Mouse (Mus musculus): Measurements from ENCODE around the gene Cyp2c23.

Gene Cyp2c23

DNA sequence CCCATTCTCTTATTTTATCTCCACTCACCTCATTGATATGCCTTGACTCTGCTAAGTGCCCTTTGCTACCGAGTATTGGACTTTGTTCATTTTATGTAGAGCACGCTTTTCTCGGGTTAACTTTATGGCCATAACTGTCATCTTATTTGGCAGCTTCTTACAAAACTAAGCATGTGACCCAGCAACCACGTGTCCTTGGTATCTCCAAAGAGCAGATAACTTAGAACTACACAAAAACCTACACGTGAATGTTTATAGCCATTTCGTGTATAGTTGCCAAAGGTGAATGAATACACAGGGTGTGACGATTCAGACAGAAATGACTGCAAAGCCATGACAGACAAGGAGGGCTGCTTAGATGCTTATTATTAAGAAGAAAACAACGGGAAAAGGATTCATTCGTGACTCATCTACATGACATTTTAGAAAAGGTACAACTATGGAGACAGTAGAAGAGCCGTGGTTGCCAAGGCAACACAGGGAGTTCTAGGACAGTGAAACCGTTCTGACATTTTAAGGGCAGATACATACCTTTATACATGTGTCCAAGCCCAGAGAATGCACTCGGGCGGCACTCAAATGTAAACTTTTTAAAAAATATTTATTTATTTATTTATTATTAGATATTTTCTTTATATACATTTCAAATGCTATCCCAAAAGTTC is 4.0 kb downstream of the Cyp2c23 start:
- no peak for DNase-seq (ENCODE audit: low read depth)

DNA sequence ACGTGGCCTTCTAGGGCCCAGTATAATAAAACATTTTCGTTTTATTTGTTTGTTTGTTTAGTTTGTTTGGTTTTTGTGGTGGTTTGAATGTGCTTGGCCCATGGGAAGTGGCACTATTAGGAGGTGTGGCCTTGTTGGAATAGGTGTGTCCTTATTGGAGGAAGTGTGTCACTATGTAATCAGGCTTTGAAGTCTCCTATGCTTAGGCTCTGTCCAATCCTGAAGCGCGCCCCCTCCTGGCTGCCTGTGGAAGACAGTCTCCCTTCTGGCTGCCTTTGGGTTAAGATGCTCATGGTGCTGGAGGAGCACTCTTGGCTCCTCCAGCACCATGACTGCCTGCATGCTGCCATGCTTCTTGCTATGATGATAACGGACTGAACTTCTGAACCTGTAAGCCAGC is 5.9 kb downstream of the Cyp2c23 start:
- peak; percentile 11 for DNase-seq (ENCODE audit: low read depth)

DNA sequence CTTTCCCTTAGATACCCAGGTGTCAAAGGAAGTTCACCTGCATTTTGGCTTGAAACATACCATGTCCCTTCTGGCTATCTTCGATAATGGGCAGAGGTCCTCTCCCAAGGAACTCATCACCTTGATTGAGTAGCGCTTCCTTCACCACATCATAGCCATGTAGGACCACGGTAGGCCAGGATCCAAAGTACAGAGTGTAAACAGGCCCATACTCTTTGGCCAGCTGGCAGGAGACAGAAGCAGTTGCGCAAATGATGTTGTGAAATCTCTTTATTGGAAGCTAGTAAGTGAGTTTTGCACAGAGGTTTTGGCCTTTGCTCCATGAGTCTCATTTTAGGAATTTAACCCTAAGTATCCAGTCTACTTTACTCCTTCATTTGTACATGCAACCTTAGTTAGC is 7.5 kb downstream of the Cyp2c23 start:
- no peak for DNase-seq (ENCODE audit: low read depth)

DNA sequence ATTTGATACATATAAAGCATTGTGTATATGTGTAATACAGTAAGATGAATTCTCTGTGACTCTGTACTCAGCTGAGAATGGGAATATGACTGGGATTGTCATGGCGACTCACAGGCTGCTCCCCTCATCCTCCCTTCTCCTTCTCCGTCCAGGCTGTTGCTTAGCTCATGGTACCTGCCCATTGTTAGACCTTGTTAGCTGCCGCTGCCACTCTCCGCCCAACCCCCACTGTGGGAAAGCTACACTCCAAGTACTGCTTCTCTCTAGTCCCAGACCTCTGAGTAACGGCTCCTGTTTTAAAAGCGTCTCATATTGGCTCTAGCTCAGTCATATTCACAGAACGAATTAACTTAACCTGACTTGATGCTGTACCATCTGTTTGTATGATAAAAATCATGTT is 9.3 kb downstream of the Cyp2c23 start:
- no peak for DNase-seq (ENCODE audit: low read depth)

DNA sequence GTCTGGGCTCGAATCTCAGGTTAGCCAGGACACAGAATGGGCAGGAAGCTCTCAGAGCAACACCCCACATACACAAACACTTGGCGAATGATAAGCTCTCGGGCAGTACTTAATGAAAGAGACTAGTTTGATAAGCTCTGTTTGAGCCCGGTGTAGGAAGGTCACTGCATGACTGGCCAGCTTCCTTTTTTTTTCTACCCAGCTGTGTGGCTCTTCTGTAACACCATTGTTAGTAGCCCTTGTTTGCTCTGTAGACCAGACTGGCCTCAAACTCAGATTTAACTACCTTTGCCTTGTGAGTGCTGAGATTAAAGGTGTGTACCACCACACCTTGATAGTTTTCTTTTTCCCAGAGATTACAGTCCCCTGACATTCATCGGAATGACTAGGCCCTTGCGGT is 15.1 kb downstream of the Cyp2c23 start:
- no peak for DNase-seq (ENCODE audit: low read depth)

DNA sequence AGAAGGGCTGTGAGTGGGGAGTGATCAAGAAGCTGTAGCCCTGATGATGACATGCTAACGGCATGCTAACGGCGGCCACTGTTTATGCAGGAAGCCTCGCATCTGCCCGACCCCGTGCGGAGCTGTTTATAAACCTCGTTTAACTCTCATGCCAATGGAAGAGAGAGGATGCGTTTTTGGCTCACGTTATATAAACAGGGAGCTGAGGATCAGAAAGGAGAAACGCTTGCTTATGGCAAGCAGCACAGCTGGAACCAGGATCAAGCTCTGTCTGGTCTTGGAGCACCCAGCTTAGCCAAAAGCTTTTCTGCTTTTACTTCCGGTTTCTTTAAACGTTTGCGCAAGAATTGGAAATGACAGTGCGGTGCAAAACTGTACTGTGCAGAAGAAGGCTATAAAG is 20.2 kb downstream of the Cyp2c23 start:
- DNase-seq (ENCODE audit: low read depth), result peak; percentile 8

DNA sequence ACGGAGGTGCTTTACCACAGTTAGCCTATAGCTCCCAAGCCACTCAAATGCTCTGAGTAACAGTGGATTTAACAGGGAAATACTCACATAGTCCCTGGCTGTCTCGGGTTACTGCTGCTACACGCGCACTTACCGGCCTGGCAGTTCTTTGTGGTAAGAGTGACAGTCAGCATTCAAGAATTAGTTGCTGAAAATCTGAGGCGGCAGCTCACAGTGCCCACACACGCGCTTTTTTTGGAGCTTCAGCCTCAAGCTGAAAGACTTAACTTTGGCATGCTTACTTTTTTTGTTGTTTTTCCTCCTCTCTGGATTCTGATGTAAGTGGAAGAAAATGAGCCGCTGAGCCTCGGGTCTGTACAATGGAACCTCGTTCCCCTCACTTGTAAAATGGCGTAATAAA is 21.8 kb downstream of the Cyp2c23 start:
- DNase-seq (ENCODE audit: low read depth), result no peak

DNA sequence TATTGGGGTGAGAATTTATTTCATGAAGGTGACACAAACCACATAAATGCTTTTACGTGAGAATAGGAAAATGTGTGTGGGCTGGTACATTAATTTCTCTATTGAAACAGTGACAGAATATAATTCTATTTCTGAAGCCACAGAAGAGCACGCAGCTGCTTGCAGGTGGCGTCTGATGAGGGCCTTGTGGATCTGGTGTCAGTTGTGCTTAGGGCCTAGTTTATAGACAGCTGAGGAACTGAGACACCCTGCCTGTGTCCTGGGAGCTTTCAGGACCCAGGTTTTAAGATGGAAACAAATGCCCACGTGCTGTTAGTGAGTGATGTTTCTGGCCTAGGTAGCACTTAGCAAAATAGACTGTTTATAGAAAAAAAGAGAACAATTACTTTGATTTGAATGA is 24.0 kb downstream of the Cyp2c23 start:
- DNase-seq (ENCODE audit: low read depth), result no peak

DNA sequence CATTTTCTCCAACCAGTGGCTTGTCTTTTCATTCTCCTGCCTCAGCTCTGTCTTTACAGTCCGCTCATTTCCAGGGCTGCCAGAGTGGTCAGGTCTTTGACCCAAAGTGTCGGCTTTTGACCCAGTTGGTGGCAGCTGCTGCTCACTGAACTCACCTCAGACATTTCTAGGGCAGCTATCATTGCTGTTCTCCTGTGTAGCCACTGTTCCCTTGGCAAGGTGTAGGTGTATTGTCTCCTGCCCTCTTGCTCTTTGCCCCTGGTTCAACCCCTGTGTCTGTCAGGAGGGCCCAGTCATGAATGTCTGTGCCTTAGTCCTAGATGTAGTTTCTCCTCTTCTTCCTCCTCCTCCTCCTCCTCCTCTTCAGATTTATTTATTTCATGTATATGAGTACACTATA is 24.7 kb downstream of the Cyp2c23 start:
- no peak for DNase-seq (ENCODE audit: low read depth)

DNA sequence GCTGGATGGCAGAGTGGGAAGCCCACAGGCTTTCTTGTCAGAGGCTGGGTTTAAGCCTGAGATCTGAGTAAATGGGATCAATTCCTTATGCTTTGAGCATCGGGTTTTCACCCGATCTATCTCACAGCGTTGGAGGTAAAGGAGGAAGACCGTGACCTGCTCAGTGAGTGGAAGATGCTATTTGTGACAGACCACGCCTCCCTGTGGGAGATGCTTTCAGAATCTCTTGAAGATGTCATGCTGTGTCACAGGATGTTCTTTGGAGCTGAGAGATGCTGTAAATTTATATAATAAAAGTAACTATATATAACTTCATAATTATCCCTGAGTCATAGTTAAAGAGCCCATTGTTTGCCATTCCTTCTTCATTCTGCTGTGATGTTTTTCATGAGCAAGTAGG is 28.3 kb downstream of the Cyp2c23 start:
- no peak for DNase-seq (ENCODE audit: low read depth)

DNA sequence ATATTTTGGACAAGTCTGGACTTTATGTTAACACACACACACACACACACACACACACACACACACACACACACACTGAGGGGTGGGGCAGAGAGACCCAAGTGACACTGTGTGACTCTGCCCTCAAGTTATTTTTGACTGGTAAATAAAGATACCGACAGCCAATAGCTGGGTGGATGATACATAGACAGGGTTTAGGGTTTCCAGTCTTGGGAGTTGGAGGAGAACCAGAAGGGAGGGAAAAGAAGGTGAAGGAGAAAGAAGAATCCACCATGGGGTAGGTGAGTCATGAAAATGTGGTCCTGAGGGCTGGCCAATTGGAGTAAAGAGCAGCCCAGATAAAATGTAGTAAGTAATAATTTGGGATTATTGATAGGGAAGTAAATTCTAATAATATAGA is 28.9 kb downstream of the Cyp2c23 start:
- DNase-seq (ENCODE audit: low read depth), result no peak

DNA sequence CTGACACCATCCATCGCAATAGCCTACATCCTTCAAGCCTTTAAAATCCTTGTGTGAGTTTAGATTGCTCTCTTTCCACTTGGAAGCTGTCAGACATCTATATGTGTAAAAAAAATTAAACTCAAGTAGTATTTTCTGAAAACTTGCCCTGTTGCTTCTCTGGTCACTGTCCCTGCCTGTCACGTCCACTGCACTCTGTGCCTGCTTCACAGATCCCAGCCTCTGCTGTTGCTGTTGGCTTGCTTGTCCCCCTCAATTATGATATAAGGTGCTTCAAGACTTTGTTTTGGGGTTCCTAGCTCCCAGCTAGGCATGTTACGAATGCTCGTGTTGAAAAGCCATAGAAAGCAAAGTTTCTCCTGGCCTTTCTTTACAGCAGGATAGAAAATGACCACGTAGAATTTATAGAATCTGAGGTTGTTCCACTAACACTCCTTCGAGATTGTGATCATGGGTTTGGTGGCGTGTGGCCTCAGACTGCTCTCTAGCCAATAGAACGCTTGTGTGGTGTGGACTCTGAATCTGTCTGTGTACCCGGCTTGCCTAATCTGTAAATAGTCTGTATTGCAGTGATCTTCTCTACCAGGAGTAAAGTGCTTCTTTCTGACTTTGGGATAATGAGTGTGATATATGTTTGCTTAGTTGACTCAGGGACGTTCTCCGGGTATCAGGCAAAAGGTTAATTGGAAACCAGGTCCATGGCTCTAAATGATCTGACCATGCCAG is 30.0 kb downstream of the Cyp2c23 start:
- no peak for DNase-seq (ENCODE audit: low read depth)

DNA sequence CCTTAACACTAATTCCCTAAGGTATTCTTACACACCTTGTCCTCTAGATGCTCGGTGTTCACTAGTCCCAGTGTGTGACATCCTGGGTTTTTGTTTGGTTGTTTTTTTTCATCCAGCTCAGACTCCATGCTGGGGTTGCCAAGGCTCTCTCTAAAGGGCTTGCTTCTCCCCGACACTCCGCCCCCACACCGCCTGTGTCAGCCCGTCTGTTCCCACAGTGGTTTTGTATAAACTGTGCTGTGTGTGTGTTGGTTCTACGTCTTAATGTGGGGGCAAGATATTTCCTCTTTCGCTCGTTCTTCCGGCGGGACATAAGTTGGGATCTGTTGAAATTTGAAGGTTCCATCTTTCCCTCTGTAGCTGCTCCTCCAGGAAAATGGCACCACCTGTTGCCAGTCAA is 30.9 kb downstream of the Cyp2c23 start:
- DNase-seq (ENCODE audit: low read depth), result no peak

DNA sequence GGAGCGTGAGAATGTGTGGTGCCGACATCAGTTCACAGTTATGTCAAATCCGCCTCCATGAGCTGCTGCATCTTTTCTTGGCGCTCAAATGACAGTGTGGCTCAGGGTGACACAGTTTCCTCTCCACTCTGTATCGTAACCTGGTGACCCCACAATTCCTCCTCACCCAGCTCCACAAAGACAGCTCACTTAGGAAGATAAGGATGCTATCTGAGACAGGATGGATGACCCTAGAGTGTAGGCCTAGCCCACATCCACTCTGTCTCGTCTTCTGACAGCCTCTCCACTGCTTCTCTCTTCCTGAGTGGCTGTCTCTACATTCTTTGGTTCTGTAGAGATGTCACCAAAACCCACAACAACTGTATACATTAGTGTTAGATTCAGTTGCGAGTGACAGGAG is 33.6 kb downstream of the Cyp2c23 start:
- no peak for DNase-seq (ENCODE audit: low read depth)

DNA sequence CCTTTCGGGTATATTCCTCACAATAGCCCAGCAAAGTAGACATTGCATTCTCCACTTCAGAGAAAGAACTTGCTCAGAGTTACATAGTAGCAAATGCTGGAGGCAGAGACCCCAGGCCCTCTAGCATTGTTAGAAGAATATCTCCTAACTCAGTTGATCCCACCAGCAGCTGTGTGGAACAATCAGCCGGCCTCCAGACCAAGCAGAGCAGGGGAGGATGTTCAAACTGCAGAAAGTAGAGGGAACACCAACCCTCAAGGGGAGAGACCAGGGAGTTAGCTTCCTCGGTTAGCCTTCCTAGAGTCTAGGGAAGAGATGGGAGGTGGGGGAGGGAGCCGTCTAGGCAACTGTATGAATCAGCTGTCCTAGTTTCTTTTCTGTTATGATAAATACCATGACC is 36.5 kb downstream of the Cyp2c23 start:
- DNase-seq (ENCODE audit: low read depth), result no peak

DNA sequence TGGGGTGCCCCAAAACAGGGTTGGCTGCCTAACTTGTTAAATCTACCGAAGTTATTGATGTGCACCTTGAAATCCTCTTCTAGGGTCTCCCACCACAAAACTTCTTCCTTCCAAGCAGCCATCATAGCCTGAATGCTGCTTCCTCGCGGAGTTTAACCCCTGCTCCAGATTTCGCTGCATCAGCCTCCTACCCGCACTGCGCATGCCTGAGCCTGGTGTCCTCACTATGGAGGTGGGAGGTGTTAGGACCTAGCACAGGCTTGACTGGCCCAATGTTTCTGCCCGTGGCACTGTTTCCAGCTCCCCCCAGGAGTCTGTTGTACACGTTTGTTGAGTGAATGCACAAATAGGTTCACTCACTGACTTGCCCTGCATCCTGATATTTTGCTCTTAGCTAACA is 38.6 kb downstream of the Cyp2c23 start:
- DNase-seq (ENCODE audit: low read depth), result no peak

DNA sequence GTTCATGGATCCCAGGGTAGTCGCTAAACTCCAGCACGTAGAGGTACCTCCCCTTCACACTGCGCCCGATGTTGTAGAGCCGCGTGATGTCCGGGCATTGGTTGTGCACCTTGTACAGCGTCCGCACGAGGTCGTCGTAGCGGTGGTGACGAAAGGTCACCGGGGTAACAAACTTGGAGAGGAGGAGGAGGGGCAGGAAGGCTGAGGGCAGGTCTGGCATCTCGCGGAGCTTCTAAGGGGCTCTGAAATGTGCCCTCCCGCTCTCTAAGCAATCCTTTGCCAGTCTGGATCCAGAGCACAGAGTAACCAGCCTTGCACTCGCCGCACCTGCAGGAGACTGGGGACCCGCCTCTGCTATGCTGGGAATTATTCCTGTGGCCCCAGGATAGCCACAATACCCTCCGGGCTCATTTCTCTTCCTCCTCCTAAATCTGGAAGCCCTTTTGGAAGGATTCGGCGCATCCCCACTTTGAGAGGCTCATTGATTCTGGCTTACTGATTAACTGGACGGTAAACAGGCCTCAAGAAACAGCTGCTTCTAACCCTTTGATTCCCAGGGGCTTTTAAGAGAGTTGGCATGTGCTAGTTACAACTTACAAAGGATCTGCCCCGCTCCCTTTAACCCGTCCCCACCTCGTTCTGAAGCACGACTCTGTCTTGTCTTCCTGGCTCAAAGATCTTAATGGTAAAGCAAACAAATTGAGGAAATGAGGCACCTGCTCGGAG is 42.8 kb downstream of the Cyp2c23 start, which contains the start of gene Cpn1:
Gene Cpn1, minus strand, starts transcription at position 488 of the 726 bp plus-strand sequence.
- no peak for DNase-seq (ENCODE audit: low read depth)

DNA sequence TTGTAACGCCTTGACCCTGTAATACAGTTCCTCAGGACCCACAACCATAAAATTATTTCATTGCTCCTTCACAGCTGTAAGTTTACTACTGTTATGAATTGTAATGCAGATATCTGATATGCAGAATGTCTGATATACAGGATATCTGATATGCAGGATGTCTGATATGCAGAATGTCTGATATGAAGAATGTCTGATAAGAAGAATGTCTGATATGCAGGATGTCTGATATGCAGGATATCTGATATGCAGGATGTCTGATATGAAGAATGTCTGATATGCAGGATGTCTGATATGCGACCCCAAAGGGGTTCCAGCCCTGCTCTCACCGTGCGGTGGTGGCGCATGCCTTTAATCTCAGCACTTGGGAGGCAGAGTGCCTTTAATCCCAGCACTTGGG is 47.0 kb downstream of the Cyp2c23 start:
- no peak for DNase-seq (ENCODE audit: low read depth)

DNA sequence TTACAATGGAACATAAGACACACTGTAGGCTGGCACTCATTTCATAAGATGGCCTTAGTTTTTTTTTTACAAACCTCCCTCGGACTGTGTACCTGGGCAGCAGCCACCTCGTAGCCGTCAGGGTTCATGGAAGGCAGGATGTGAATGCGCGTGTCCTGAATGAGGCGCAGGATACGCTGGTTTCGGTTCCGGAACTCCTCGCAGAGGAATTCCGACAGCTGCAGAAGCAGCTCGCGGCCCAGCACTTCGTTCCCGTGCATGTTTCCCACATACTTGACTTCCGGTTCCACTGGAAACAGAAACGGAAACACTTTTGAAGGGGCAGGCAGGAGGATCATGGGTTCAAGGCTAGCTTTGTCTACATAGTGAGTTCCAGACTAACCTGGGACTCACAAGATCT is 48.3 kb downstream of the Cyp2c23 start:
- DNase-seq (ENCODE audit: low read depth), result no peak

DNA sequence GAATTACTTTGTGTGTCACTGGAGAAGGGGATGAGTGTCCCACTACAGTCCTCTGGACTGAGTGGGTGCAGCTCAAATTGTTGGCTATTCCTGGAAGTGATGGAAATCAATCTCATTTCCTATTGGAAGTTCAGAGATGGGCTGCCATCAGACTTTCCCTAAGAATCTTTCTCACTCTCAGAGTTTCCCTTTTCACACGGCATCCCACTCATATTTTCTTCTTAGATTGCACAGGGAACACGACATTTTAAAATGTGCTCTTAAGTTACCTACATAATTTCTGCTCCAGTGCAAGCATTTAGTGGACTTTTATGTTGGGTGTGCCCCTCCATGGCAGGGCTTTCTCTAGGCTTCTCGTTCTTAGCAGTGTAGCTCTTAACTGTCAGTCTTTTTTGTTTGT is 51.2 kb downstream of the Cyp2c23 start:
- DNase-seq (ENCODE audit: low read depth), result no peak

DNA sequence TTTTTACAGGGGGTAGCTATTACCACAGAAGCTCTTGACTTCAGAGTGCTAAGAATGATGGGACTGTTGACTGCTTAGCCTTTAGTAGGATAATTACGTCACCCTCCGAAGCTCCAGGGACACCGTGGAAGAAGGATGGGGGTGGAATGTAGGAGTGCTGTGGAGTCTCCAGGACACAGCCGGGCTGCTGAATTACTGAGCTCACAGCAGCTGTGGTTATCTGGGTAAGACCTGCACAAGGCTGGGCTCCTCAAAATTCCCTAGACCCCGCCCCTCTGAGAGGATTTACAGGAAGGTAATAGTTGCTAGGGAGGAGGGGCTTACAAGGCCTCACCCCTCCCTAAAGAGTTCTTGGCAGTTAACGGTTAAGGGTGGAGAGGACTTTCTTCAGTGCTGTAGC is 52.3 kb downstream of the Cyp2c23 start:
- DNase-seq (ENCODE audit: low read depth), result no peak

DNA sequence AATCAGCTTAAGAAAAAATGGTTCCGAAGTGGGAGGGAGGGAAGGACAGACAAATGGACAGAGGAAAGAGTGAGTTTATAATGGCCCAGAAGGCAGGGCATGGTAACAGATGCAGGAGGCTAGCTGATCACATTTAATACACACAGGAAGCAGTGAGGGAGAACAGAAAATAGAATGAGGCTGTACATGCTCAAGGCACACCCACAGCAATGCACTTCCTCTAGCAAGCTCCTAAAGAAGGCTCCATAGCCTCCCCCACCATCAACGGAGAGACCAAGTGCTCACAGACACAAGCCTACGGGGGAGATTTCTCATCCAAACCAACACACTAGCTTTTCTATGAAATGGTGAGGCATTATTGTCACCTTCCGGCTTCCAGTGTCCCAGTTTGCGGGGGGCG is 54.8 kb downstream of the Cyp2c23 start:
- no peak for DNase-seq (ENCODE audit: low read depth)

DNA sequence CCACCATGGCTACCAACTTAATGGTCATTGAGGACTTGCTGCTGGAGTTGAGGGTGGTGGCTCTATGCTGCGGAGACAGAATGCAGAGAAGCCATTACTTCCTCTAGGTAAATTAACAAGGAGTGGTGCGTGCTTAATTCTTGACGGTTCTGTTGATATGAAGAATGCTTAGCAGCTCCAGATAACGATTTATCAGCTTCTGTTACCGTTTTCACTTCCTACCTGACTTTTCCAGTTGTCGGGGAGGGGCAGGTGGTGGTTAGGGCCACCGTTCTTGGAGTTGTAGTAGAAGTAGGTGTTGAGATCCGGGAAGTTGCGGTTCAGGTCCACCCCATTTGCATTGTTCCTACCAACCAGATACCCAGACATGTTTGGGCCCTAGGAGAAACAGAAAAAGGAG is 55.3 kb downstream of the Cyp2c23 start:
- no peak for DNase-seq (ENCODE audit: low read depth)

All from induced T-regulatory cell, adult 2 months (primary cell).